Comparison of ENCODE assay signal across 8 mouse cellular contexts in the genomic region with DNA sequence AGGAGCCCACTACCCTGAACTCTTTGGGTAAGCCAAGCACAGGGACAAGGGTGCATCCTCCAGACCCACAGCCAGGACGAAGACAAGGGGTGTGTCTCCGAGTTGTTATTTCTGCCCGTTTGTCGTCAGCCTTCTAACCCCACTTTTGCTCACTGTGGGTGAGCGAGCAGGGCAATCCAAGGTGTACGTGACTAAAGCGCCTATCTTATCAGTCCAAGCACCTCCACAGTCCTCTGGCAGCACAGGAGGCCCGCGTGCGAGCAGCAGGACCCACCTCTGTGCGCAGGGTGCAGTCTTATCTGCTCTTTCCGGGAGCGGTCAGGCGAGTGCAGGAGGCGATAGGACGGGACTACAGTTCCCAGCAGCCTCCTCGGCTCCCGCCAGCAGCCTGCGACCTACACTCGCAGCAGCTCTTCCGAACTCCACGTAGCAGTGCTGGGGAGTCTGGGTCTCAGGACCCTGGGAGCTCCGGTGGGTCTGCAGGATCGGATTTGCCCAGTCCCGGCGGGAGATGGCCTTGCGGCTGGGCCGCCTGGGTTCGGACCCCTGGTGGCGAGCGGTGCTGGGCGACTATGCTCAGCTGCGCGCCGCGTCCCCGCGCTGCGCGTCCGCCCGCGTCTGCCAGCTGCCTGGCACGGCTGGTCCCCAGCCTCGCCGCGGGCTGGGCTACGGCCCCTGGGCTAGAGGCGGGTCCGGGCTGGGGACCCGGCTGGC. TPM values are rescaled to one million over a fixed set of nuclear protein-coding genes. Genes with fewer than 3 reads are reported as not detected.
A peak's percentile ranks its signal among the peaks of the same experiment; 100 is the strongest.
DNase-seq lines count a peak whose midpoint lies in the region; ATAC-seq and TF ChIP-seq lines count a peak whose summit lies in the region.

Gene Cpox (plus strand): TSS at position 376 of the 714 bp plus-strand sequence.

- peak within 1 kb of the TSS; percentile 69 for H3K27ac ChIP-seq in forebrain, postnatal 0 days (ENCODE audit: low read depth, low read length)
- peak within 1 kb of the TSS; percentile 92 for H3K27ac ChIP-seq in lung, embryonic 15.5 days

- peak within 1 kb of the TSS; percentile 77 for H3K9ac ChIP-seq in forebrain, postnatal 0 days
- peak within 1 kb of the TSS; percentile 77 for H3K9ac ChIP-seq in lung, embryonic 15.5 days

- H3K4me2 ChIP-seq in forebrain, postnatal 0 days (ENCODE audit: low read depth), result peak within 1 kb of the TSS; percentile 77
- peak within 1 kb of the TSS; percentile 86 for H3K4me2 ChIP-seq in lung, embryonic 15.5 days

- DNase-seq in G1E (ENCODE audit: low spot score), result peak; percentile 65
- peak; percentile 85 to 86 for DNase-seq in cerebellum, adult 18-20 months
- DNase-seq in forebrain, postnatal 0 days, result peak; percentile 88
- DNase-seq in heart, postnatal 4 days, result peak; percentile 76
- DNase-seq in layer of hippocampus, adult 8-10 months (ENCODE audit: low spot score in 2 of 2), result peak; percentile 78 to 79
- peak; percentile 66 for DNase-seq in ovary, adult 18-20 months (ENCODE audit: low spot score)
- peak; percentile 82 for DNase-seq in thymus, postnatal 0 days (ENCODE audit: low spot score)

- peak within 1 kb of the TSS; percentile 100 for H3K4me3 ChIP-seq in G1E (ENCODE audit: low read depth, low read length)
- H3K4me3 ChIP-seq in forebrain, postnatal 0 days (ENCODE audit: low read depth, low read length), result peak within 1 kb of the TSS; percentile 71
- peak within 1 kb of the TSS; percentile 91 for H3K4me3 ChIP-seq in lung, embryonic 15.5 days

- H3K36me3 ChIP-seq in G1E (replicated peaks), result peaks cover 36% of the 10 kb centered on the region
- H3K36me3 ChIP-seq in forebrain, postnatal 0 days (ENCODE audit: insufficient read depth), result peaks cover 20% of the 10 kb centered on the region; the same call in 1 of the 2 replicates
- peaks cover 17% of the 10 kb centered on the region for H3K36me3 ChIP-seq in lung, embryonic 15.5 days

- TF ChIP-seq CTCF in G1E (IDR thresholded peaks at IDR 0.05; ENCODE audit: low read depth, low read length), result no peak
- TF ChIP-seq CTCF in forebrain, postnatal 0 days (IDR thresholded peaks at IDR 0.05; ENCODE audit: low read depth), result peak; percentile 40

- ATAC-seq in G1E (ENCODE audit: extremely low read depth, insufficient number of reproducible peaks, low FRiP score, poor library complexity, severe bottlenecking), result peak; percentile 89
- peak; percentile 98 for ATAC-seq in forebrain, postnatal 0 days
- peak; percentile 98 for ATAC-seq in lung, embryonic 15.5 days (ENCODE audit: borderline replicate concordance, extremely low read depth, low FRiP score, low TSS enrichment)

- H3K27me3 ChIP-seq in G1E (ENCODE audit: insufficient read depth, low read length), result no peaks in the 10 kb centered on the region
- H3K27me3 ChIP-seq in forebrain, postnatal 0 days (ENCODE audit: insufficient read depth, low read length), result no peaks in the 10 kb centered on the region
- no peaks in the 10 kb centered on the region for H3K27me3 ChIP-seq in lung, embryonic 15.5 days

- no peaks in the 10 kb centered on the region for H3K9me3 ChIP-seq in G1E (replicated peaks)
- no peaks in the 10 kb centered on the region for H3K9me3 ChIP-seq in forebrain, postnatal 0 days (ENCODE audit: low read length)
- H3K9me3 ChIP-seq in lung, embryonic 15.5 days, result no peaks in the 10 kb centered on the region

- peaks cover 63% of the 10 kb centered on the region for H3K4me1 ChIP-seq in G1E (ENCODE audit: insufficient read depth, low read depth, low read length)
- peaks cover 3% of the 10 kb centered on the region; the same call in 1 of the 2 replicates for H3K4me1 ChIP-seq in forebrain, postnatal 0 days (ENCODE audit: insufficient read depth)
- H3K4me1 ChIP-seq in lung, embryonic 15.5 days, result peaks cover 8% of the 10 kb centered on the region

- 1% methylated on average over 50 of the region's 51 CpGs for WGBS in forebrain, postnatal 0 days
- WGBS in lung, embryonic 15.5 days, result under 1% methylated on average over 44 of the region's 51 CpGs

RNA-seq across cellular contexts. Expression of gene Cpox, which starts in this region (rescaled TPM):
- total RNA-seq in G1E (2014; fragmentation: Nextera tagmentation) (1,587 and 1,720 TPM in 2 replicates), G1E (2017) (291 and 297 TPM in 2 replicates)
- polyA plus RNA-seq in G1E (2012), result 261 and 266 TPM in 2 replicates
- 12.9 and 22.4 TPM in 2 replicates for total RNA-seq in forebrain, postnatal 0 days (2014; rRNA removed)
- 5.9 and 10.0 TPM in 2 replicates for polyA plus RNA-seq in forebrain, postnatal 0 days (2015; fragmentation: Nextera tagmentation; extraction: Ambion mirVana)
- 10 to 100 TPM; 17.5 to 18.0 TPM for total RNA-seq in heart, postnatal 4 days (2021)
- total RNA-seq in layer of hippocampus, adult 8-10 months (2022), result 10 to 100 TPM; 45.1 to 57.0 (median 52.8) TPM
- polyA plus RNA-seq in lung, embryonic 15.5 days (2015; fragmentation: Nextera tagmentation; extraction: Ambion mirVana), result 24.9 and 26.8 TPM in 2 replicates
- polyA plus RNA-seq in thymus, postnatal 0 days (2015; fragmentation: Nextera tagmentation; extraction: Ambion mirVana), result 15.9 and 16.3 TPM in 2 replicates

Comparison
In these comparisons a context has a peak if more than half of its experiments do, and no peak if none do; other contexts are left out.
1. Peak in every context shown above with its lines: DNase-seq, ATAC-seq, H3K4me3 ChIP-seq and H3K27ac ChIP-seq.
2. RNA of gene Cpox (total RNA-seq): 291 to 1,720 TPM in G1E; 45.1 to 57.0 TPM in layer of hippocampus, adult 8-10 months, 12.9 to 22.4 TPM in forebrain, postnatal 0 days and 17.5 to 18.0 TPM in heart, postnatal 4 days; every median in the first group is over 4 times any median in the second.